Mouse (Mus musculus) hindbrain, embryonic 15.5 days (tissue): ENCODE measurements around the gene Gal3st2. TPM values are rescaled to one million over a fixed set of nuclear protein-coding genes. Genes with fewer than 3 reads are reported as not detected.
A peak's percentile ranks its signal among the peaks of the same experiment; 100 is the strongest.
"Not testable (repeated sequence)": the region's sequence is repeated elsewhere in the genome, so short reads cannot be mapped to it uniquely, and the experiment has no call there.

ENCODE experiments used
- ATAC-seq: fragments of 200-750 bp; cut with Nextera tagmentation; 2 replicates; pipeline ENCODE4 v1.8.0; 2017; ENCODE audit warnings: low read depth, moderate number of reproducible peaks, moderate TSS enrichment; ENCODE audit not compliant: low FRiP score
- H3K27ac ChIP-seq: fragments of 300-500 bp; sonication (generic); replicated peaks from 2 replicates; pipeline ENCODE4 v1.5.1; 2015; ENCODE audit warnings: mild to moderate bottlenecking, inconsistent platforms
- H3K27me3 ChIP-seq: fragments of 300-500 bp; sonication (generic); 2 replicates; pipeline ENCODE4 v1.6.1; 2015; ENCODE audit warnings: control low read depth, inconsistent platforms
- H3K36me3 ChIP-seq: fragments of 300-500 bp; sonication (generic); 2 replicates; pipeline ENCODE4 v1.6.1; 2015; ENCODE audit warnings: control low read depth, inconsistent platforms
- H3K4me1 ChIP-seq: fragments of 300-500 bp; sonication (generic); replicated peaks from 2 replicates; pipeline ENCODE4 v1.6.1; 2015; ENCODE audit warnings: control low read depth, inconsistent platforms
- H3K4me2 ChIP-seq: fragments of 300-500 bp; sonication (generic); 2 replicates; pipeline ENCODE4 v1.6.1; 2015; ENCODE audit warnings: moderate library complexity, mild to moderate bottlenecking, inconsistent platforms
- H3K4me3 ChIP-seq: fragments of 300-500 bp; sonication (generic); 2 replicates; pipeline ENCODE4 v1.5.1; 2015; ENCODE audit warnings: mild to moderate bottlenecking, inconsistent platforms
- H3K9ac ChIP-seq: fragments of 300-500 bp; sonication (generic); 2 replicates; pipeline ENCODE4 v1.6.1; 2015; ENCODE audit warnings: inconsistent platforms
- H3K9me3 ChIP-seq: fragments of 300-500 bp; sonication (generic); 2 replicates; pipeline ENCODE4 v1.6.1; 2016; ENCODE audit warnings: control low read depth, inconsistent platforms
- WGBS: fragments of 180-500 bp; shearing (Covaris S2); methylation state at CpG from one replicate; pipeline ENCODE4 v1.1.7; 2015; 5-methylcytosine and 5-hydroxymethylcytosine counted together
- polyA plus RNA-seq: library from polyadenylated mRNA; unstranded; fragments of >200 nt; fragmentation: Nextera tagmentation; extraction: Ambion mirVana; gene quantifications from 2 replicates; pipeline ENCODE4 v1.2.1, GENCODE M21; 2015

Gene Gal3st2
- polyA plus RNA-seq, 1 experiment from 2014 or later = not detected

DNA sequence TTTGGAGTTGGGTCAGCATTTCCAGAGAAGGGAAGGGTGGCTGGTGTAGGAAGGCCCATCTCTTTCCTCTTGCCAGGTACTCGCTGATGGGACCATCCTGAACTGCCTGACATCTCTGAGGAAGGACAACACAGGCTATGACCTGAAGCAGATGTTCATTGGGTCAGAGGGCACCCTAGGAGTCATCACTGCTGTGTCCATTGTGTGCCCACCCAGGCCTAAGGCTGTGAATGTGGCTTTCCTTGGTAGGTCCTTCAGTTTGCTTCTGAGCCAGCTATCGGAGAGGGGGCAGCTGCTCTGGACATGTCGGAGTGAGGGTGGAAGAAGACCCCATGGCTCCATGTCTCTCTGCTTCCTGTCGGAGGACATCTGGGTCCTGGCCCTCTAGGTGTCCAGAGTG, 25.9 kb upstream of the Gal3st2 start:
- Histone ChIP-seq H3K4me3 (no peak overlapping the region), H3K9ac (no peak overlapping the region), H3K4me2 (no peak overlapping the region), H3K27ac (no peak overlapping the region), H3K27me3 (no peaks in the 10 kb centered on the region), H3K36me3 (peaks cover 4% of the 10 kb centered on the region; the same call in 1 of the 2 replicates), H3K4me1 (no peaks in the 10 kb centered on the region), H3K9me3 (no peaks in the 10 kb centered on the region)
- 97% methylated on average over 4 of the region's 4 CpGs for WGBS
- ATAC-seq = no peak

DNA sequence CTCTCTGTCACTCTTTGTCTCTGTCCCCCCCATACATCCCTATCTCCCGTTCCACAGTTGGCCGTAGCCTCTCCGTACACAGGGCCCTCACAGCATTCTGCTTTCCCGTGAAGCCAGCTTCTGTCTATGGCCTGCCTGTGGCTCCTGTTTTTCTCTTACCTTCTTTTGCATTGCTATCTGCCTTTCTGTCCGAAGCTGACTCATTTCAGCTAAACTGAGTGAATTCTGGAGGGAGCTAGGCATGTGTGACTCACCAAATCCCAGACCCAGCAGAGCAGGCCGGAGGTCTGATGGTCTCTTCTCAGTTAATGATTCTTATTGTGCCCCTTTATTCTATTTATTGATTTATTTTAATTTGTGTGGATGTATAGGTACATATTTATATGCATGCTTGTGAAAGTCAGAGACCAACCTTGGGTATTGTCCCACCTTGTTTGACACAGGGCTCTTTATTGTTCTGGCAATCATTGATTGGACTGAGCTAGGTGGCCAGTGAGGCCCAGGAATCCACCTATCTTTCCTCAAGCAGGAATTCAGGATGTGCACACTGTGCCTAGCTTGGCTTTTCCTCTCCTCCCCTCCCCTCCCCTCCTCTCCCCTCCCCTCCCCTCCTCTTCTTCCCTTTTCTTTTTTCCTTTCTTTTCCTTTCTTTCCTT, 25.1 kb upstream of the Gal3st2 start:
- Histone ChIP-seq H3K27me3 (no peaks in the 10 kb centered on the region), H3K4me3 (no peak overlapping the region), H3K27ac (no peak overlapping the region), H3K4me2 (no peak overlapping the region), H3K9ac (no peak overlapping the region), H3K9me3 (no peaks in the 10 kb centered on the region), H3K36me3 (peaks cover 4% of the 10 kb centered on the region; the same call in 1 of the 2 replicates), H3K4me1 (no peaks in the 10 kb centered on the region)
- WGBS = 96% methylated on average over 6 of the region's 6 CpGs
- ATAC-seq = no peak

DNA sequence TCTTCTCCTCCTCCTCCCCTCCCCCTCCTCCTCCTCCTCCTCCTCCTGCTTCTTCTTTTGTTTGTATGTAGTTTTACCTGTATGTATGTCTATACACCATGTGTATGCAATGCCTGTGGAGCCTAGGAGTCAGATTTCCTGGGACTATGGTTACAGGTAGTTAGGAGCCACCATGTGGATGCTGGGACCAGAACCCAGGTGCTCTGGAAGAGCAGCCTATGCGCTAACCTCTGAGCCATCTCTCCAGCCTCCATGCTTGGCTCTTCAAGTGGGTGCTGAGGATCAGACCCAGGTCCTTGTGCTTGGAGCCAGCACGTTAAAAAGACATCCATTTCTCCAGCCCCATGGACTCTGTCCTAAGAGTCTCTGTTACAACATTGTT, 24.6 kb upstream of the Gal3st2 start:
- WGBS = 88% methylated on average over 2 of the region's 2 CpGs
- Histone ChIP-seq H3K27me3 (no peaks in the 10 kb centered on the region), H3K4me2 (no peak overlapping the region), H3K9ac (no peak overlapping the region), H3K4me1 (no peaks in the 10 kb centered on the region), H3K27ac (no peak overlapping the region), H3K36me3 (peaks cover 4% of the 10 kb centered on the region; the same call in 1 of the 2 replicates), H3K9me3 (no peaks in the 10 kb centered on the region), H3K4me3 (no peak overlapping the region)
- no peak for ATAC-seq

DNA sequence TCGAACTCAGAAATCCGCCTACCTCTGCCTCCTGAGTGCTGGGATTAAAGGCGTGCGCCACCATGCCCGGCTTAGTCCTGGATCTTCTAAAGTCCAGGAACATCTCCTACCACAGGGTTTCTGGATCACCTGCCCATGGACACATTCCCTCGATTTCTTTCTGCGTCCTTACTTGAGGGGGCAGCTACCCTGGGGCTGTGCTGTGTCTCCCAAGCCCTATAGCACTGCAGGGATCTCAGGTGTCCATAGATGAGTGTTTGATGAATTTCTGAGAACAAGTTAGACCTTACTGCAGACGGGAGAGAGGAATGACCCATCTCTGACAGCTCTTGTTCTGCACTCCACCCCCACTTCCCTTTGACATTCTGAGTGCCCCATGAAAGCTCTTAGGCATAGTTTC, 23.8 kb upstream of the Gal3st2 start:
- H3K27ac ChIP-seq = no peak overlapping the region
- no peak overlapping the region for H3K9ac ChIP-seq
- H3K36me3 ChIP-seq = peaks cover 4% of the 10 kb centered on the region; the same call in 1 of the 2 replicates
- no peaks in the 10 kb centered on the region for H3K9me3 ChIP-seq
- no peak for ATAC-seq
- H3K4me2 ChIP-seq = no peak overlapping the region
- H3K4me1 ChIP-seq = no peaks in the 10 kb centered on the region
- no peak overlapping the region for H3K4me3 ChIP-seq
- 95% methylated on average over 8 of the region's 8 CpGs for whole genome bisulfite sequencing
- H3K27me3 ChIP-seq = no peaks in the 10 kb centered on the region

DNA sequence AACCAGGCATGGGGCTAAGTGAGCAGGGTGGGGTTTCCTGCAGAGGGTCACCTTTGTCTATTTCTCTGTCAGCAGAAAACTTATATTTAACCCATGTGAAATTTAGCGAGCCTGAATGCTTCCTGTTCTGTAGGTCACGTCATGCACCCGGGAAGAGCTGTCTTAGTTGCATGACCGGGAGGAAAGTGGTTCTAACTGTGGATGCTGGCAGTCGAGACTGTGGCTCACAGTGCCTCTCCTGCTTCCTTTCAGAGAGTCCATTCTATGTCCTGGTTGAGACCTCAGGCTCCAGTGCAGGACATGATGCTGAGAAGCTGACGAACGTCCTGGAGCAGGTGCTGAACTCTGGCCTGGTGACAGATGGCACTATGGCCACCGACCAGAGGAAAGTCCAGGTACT, 22.5 kb upstream of the Gal3st2 start:
- not testable (repeated sequence) for H3K36me3 ChIP-seq, H3K4me1 ChIP-seq
- 93% methylated on average over 8 of the region's 8 CpGs for WGBS

DNA sequence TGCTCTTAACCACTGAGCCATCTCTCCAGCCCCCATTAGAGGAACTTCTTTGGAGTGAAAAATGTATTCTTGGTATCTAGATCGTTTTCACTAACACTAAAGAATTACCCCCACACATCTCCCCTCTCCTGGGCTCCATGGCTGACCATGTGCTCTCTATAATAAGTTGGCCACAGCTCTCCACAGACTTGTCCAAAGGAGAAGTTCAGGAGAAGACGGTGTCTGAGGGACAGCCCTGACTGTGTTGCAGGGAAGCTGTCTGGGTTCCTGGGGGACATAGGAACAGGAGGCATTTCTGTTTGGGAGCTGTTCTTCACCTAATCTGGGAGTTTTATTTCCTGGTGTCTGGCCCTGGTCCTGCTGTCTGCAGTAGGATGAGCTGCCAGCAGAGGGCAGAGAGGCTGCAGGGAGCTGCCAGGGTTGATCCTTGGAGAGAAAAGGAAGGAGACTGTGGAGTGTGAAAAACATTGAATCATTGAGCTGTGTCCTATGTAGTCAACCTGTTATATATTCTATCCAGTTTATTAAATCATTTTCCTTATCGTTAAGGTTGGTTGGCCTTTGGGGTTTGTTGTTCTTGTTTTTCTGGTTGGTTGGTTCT, 15.2 kb upstream of the Gal3st2 start:
- H3K27me3 ChIP-seq, H3K27ac ChIP-seq, H3K4me1 ChIP-seq, ATAC-seq, H3K4me2 ChIP-seq, H3K9ac ChIP-seq, H3K36me3 ChIP-seq, H3K9me3 ChIP-seq, H3K4me3 ChIP-seq: not testable (repeated sequence)
- 79% methylated on average over 2 of the region's 3 CpGs for WGBS

More for the DNA sequence above, 22.5 kb upstream of the Gal3st2 start:
- H3K27ac ChIP-seq, H3K9ac ChIP-seq, H3K9me3 ChIP-seq, H3K4me2 ChIP-seq, ATAC-seq, H3K27me3 ChIP-seq, H3K4me3 ChIP-seq: not testable (repeated sequence)

DNA sequence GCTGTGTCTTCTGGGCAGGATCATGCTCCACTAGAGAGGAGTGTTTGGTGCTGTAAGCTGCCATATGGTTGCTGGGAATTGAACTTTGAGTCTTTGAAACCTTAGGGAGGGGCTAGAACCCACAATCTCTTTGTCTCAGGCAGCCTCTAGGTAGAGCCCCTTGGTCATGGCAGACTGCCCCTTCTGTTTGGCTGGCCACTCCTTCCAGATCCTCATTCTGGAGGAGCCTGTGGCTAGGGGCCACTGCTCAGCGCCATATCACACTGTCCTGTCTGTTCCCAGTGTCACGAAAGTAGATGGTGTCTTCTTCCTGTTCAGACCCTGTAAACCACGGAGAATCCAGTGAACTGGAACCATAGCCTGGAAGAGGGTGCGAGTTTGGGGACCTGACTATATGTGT, 5.3 kb upstream of the Gal3st2 start:
- not testable (repeated sequence) for H3K4me1 ChIP-seq, H3K9ac ChIP-seq, H3K4me3 ChIP-seq, H3K27me3 ChIP-seq, H3K36me3 ChIP-seq, H3K9me3 ChIP-seq, H3K4me2 ChIP-seq, H3K27ac ChIP-seq
- 92% methylated on average over 4 of the region's 4 CpGs for WGBS
- 0 out of 2 replicates have a peak, but pooled peaks have one; percentile 42 for ATAC-seq

DNA sequence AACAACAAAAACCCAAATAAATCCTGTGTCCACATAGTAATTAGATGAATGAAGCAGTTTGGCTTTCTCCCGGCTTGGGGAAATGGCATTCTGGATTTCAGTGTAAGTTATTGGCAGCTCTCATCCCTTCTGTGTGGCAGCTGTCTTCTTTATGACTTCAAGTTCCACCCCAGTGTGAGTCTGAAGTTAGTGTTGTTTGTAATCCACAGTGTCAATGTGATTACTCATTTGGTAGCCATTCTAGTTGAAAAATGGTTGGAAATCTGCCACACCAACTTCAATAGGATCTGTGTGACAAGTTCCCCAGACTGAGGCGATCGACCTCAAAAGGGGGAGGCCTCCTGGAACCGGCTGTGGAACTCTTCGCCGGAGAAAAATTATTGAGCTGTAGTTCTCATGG, 3.7 kb upstream of the Gal3st2 start:
- H3K4me3 ChIP-seq = no peak overlapping the region
- no peaks in the 10 kb centered on the region for H3K4me1 ChIP-seq
- WGBS = 50% methylated on average over 6 of the region's 6 CpGs
- H3K36me3 ChIP-seq = no peaks in the 10 kb centered on the region
- no peaks in the 10 kb centered on the region for H3K9me3 ChIP-seq
- no peak overlapping the region for H3K4me2 ChIP-seq
- ATAC-seq = no peak
- H3K27ac ChIP-seq = no peak overlapping the region
- no peaks in the 10 kb centered on the region for H3K27me3 ChIP-seq
- H3K9ac ChIP-seq = no peak overlapping the region

DNA sequence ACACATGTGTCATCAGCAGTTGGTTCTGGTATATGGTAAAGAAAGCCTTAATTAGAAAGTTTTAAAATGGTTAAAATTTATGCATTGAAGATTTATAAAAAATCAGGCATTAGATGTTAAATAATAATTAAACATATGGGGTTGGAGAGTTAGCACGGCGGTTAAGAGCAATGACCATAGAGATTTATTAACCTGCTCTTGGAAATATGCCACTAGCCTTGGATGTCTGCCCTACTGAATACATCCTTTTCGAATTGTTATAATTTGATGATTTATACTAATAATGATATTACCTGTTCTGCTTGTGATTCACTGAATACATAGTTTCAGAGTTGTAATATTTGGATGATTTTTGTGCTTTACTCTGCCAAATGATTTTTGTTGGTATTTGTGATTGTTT, 3.1 kb upstream of the Gal3st2 start:
- 73% methylated on average over 3 of the region's 3 CpGs for WGBS
- H3K27ac ChIP-seq = no peak overlapping the region
- no peak overlapping the region for H3K4me3 ChIP-seq
- H3K9ac ChIP-seq = no peak overlapping the region
- no peak for ATAC-seq
- no peaks in the 10 kb centered on the region for H3K9me3 ChIP-seq
- H3K4me1 ChIP-seq = no peaks in the 10 kb centered on the region
- H3K4me2 ChIP-seq = no peak overlapping the region
- no peaks in the 10 kb centered on the region for H3K36me3 ChIP-seq
- H3K27me3 ChIP-seq = no peaks in the 10 kb centered on the region

DNA sequence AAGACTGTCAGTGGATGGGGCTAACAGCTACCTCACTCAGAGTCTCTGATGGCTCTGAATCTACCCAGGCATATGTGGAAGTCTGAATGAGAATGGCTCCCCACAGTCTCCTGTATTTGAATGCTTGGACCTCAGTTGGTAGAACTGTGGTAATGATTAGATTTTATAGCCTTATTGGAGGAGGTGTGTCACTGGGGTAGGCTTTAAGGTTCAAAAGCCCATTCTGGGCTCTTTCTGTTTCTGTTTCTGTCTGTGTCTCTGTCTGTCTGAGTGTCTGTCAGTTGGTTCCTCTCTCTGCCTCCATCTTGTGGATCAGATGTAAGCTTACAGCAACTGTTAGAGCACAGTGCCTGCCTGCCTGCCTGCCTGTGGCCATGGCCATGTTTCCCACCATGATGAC, 1.5 kb upstream of the Gal3st2 start:
- ATAC-seq = no peak
- Histone ChIP-seq H3K27ac (no peak overlapping the region), H3K4me1 (no peaks in the 10 kb centered on the region), H3K4me3 (no peak overlapping the region), H3K36me3 (no peaks in the 10 kb centered on the region), H3K27me3 (no peaks in the 10 kb centered on the region), H3K4me2 (no peak overlapping the region), H3K9ac (no peak overlapping the region), H3K9me3 (no peaks in the 10 kb centered on the region)

DNA sequence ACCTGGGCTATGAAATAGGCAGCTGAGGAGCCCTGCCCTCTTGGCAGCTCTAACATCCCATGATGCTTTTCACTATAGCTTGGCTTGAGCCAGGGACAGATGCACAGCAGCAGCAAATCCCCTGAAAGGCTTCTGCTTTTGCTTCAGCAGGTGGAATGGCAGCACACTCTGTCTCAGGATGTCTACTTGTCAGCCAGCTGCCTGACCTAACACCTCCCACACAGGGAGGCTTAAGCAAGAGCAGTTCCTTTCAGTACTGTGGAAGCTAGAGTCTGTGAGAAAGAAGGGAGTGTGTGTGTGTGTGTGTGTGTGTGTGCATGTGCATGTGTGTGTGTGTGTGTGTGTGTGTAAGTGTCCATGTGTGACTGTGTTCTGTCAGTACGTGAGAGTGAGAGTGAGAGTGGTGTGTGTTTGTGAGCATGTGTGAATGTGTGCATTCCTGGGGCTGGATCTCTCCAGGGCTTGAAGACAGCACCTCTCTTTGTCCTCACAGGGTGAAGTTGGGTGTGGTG, 10.5 kb downstream of the Gal3st2 start:
- not testable (repeated sequence) for ATAC-seq

DNA sequence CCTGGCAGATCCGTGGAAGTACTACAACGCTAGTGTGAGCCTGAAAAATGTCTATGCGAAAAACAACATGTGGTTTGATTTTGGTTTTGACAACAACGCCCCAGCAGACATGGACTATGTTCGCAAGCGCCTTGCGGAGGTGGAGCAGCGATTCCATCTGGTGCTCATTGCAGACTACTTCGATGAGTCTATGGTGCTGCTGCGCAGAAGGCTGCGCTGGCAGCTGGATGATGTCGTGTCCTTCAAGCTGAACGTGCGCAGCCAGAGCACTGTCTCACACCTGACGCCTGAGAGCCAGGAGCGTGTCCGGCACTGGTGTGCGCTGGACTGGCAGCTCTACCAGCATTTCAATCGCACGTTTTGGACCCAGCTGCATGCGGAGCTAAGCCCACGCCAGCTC, 13.3 kb downstream of the Gal3st2 start:
- H3K27me3 ChIP-seq, H3K4me3 ChIP-seq, H3K4me1 ChIP-seq, ATAC-seq, H3K27ac ChIP-seq, H3K9ac ChIP-seq, H3K4me2 ChIP-seq, H3K9me3 ChIP-seq, H3K36me3 ChIP-seq: not testable (repeated sequence)
- 92% methylated on average over 18 of the region's 22 CpGs for WGBS

More for the DNA sequence above, 10.5 kb downstream of the Gal3st2 start:
- H3K9ac ChIP-seq, H3K9me3 ChIP-seq, H3K27me3 ChIP-seq, H3K4me3 ChIP-seq, H3K4me1 ChIP-seq, H3K4me2 ChIP-seq, H3K27ac ChIP-seq, H3K36me3 ChIP-seq: not testable (repeated sequence)
- WGBS = 100% methylated on average over 1 of the region's 1 CpGs

DNA sequence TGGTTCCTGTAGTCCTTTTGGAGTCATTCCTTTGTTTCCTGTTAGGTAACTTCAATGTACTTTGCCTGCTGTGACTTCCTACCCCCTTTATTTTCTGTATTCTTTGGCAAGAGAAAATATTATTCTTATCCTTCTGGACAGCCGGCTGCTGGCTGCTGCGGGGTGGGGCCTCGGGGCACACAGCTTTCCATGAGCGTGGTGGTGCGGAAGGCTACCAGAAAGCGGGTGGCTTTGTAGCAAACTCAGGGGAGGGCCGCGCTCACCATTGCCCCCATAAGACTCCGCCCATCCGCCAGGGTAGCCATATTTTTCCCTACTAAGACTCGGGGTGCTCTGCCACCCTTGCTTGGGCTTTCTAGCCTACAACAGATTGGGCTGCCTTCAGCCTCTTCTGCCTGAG, 20.7 kb downstream of the Gal3st2 start:
- H3K4me3 ChIP-seq, H3K27me3 ChIP-seq, H3K27ac ChIP-seq, H3K4me2 ChIP-seq, H3K36me3 ChIP-seq, H3K9me3 ChIP-seq, H3K4me1 ChIP-seq, ATAC-seq, H3K9ac ChIP-seq: not testable (repeated sequence)
- no CpG with 5 or more reads among the region's 11 CpGs for WGBS
